18 mouse cellular contexts compared by ENCODE assay signal in genomic region chr10:99279067-99279880, GRCm38 (mm10). TPM values are rescaled to one million over a fixed set of nuclear protein-coding genes. Genes with fewer than 3 reads are reported as not detected.
A peak's percentile ranks its signal among the peaks of the same experiment; 100 is the strongest.
DNase-seq lines count a peak whose midpoint lies in the region; ATAC-seq and TF ChIP-seq lines count a peak whose summit lies in the region.
"Had no signal": no experiment of that assay in that cellular context is flagged by ENCODE, and none has a peak within 500 bp of the region (broad histone marks: within the 10 kb centered on the region; RNA-seq: fewer than 3 reads in every experiment).

No protein-coding gene starts in this region.

- TF ChIP-seq CTCF in stomach, postnatal 0 days (IDR thresholded peaks at IDR 0.05; ENCODE audit: low read depth): no peak

- no peaks in the 10 kb centered on the region for H3K36me3 ChIP-seq in stomach, embryonic 14.5 days (ENCODE audit: control insufficient read depth, insufficient read depth, low read length)
- no peaks in the 10 kb centered on the region for H3K36me3 ChIP-seq in stomach, postnatal 0 days (ENCODE audit: control insufficient read depth, insufficient read depth, low read length)
- H3K36me3 ChIP-seq in lung, embryonic 16.5 days (ENCODE audit: control insufficient read depth, insufficient read depth, low read length): no peaks in the 10 kb centered on the region
- no peaks in the 10 kb centered on the region for H3K36me3 ChIP-seq in stomach, embryonic 15.5 days
- no peaks in the 10 kb centered on the region for H3K36me3 ChIP-seq in forebrain, embryonic 10.5 days (replicated peaks)

- H3K9me3 ChIP-seq in stomach, embryonic 14.5 days (ENCODE audit: control insufficient read depth, low read depth, low read length): no peaks in the 10 kb centered on the region
- H3K9me3 ChIP-seq in stomach, postnatal 0 days (ENCODE audit: control insufficient read depth, low read length): no peaks in the 10 kb centered on the region
- H3K9me3 ChIP-seq in lung, embryonic 16.5 days (ENCODE audit: control insufficient read depth, low read length): no peaks in the 10 kb centered on the region
- no peaks in the 10 kb centered on the region for H3K9me3 ChIP-seq in stomach, embryonic 15.5 days
- H3K9me3 ChIP-seq in forebrain, embryonic 10.5 days: no peaks in the 10 kb centered on the region; the same call in 1 of the 2 replicates
- H3K9me3 ChIP-seq: forebrain, embryonic 13.5 days had no signal

- DNase-seq in heart, adult 11 months: peak; percentile 72
- no peak for DNase-seq in heart, postnatal 36 days
- no peak for DNase-seq in stomach, postnatal 0 days (ENCODE audit: low spot score)
- DNase-seq in forebrain, embryonic 10.5 days (ENCODE audit: extremely low spot score, low spot score): no peak
- no peak for DNase-seq in gastrocnemius, postnatal 25 days
- DNase-seq: cerebellum, adult 18-20 months; cerebellum, postnatal 36 days; heart, adult 18-20 months; kidney, adult 8-10 months; kidney, postnatal 14 days; right cerebral cortex, postnatal 25 days; thymus, postnatal 25 days had no signal

- no peak overlapping the region for H3K27ac ChIP-seq in stomach, embryonic 14.5 days (ENCODE audit: low read length)
- no peak overlapping the region for H3K27ac ChIP-seq in stomach, postnatal 0 days (replicated peaks)
- no peak overlapping the region for H3K27ac ChIP-seq in lung, embryonic 16.5 days (ENCODE audit: low read length)
- H3K27ac ChIP-seq in stomach, embryonic 15.5 days: no peak overlapping the region
- H3K27ac ChIP-seq in forebrain, embryonic 10.5 days: no peak overlapping the region
- H3K27ac ChIP-seq: forebrain, embryonic 13.5 days; left cerebral cortex, adult 2 months; liver, embryonic 14.5 days had no signal

- H3K4me3 ChIP-seq in stomach, embryonic 14.5 days (ENCODE audit: low read depth, low read length): no peak overlapping the region
- no peak overlapping the region for H3K4me3 ChIP-seq in stomach, postnatal 0 days (ENCODE audit: low read depth, low read length)
- no peak overlapping the region for H3K4me3 ChIP-seq in lung, embryonic 16.5 days (ENCODE audit: low read length)
- no peak overlapping the region for H3K4me3 ChIP-seq in stomach, embryonic 15.5 days (replicated peaks)
- no peak overlapping the region for H3K4me3 ChIP-seq in forebrain, embryonic 10.5 days
- H3K4me3 ChIP-seq: forebrain, embryonic 13.5 days; left cerebral cortex, adult 2 months had no signal

- TF ChIP-seq EP300 in stomach, postnatal 0 days (optimal IDR thresholded peaks at IDR 0.05): no peak

- ATAC-seq in stomach, embryonic 14.5 days (ENCODE audit: insufficient number of reproducible peaks, insufficient read depth, low FRiP score, low read depth): no peak
- ATAC-seq in stomach, postnatal 0 days (ENCODE audit: low FRiP score, low TSS enrichment): no peak
- peak; percentile 72 for ATAC-seq in lung, embryonic 16.5 days (ENCODE audit: low read depth)
- ATAC-seq in stomach, embryonic 15.5 days (ENCODE audit: insufficient read depth, low FRiP score, low read depth): no peak
- ATAC-seq: forebrain, embryonic 13.5 days had no signal

- 0 out of 2 replicates have a peak overlapping the region, but pooled peaks have one; percentile 2 for H3K4me2 ChIP-seq in stomach, embryonic 14.5 days (replicated peaks; ENCODE audit: low read depth, low read length)
- no peak overlapping the region for H3K4me2 ChIP-seq in stomach, postnatal 0 days (replicated peaks; ENCODE audit: low read depth)
- peak overlapping the region; percentile 21; the same call in 1 of the 2 replicates for H3K4me2 ChIP-seq in lung, embryonic 16.5 days (ENCODE audit: low read depth, low read length)
- H3K4me2 ChIP-seq in stomach, embryonic 15.5 days: 0 out of 2 replicates have a peak overlapping the region, but pooled peaks have one; percentile 16
- H3K4me2 ChIP-seq: forebrain, embryonic 13.5 days had no signal

- H3K9ac ChIP-seq in stomach, embryonic 14.5 days (replicated peaks; ENCODE audit: low read depth, low read length): no peak overlapping the region
- H3K9ac ChIP-seq in stomach, postnatal 0 days (ENCODE audit: low read length): no peak overlapping the region
- H3K9ac ChIP-seq in lung, embryonic 16.5 days (ENCODE audit: low read length): no peak overlapping the region
- H3K9ac ChIP-seq in stomach, embryonic 15.5 days: no peak overlapping the region
- H3K9ac ChIP-seq: forebrain, embryonic 13.5 days; liver, embryonic 14.5 days had no signal

- H3K4me1 ChIP-seq in stomach, embryonic 14.5 days (ENCODE audit: control insufficient read depth, insufficient read depth, low read length): no peaks in the 10 kb centered on the region
- H3K4me1 ChIP-seq in stomach, postnatal 0 days (replicated peaks; ENCODE audit: control insufficient read depth, insufficient read depth): no peaks in the 10 kb centered on the region
- peaks cover 4% of the 10 kb centered on the region; the same call in 1 of the 2 replicates for H3K4me1 ChIP-seq in lung, embryonic 16.5 days (replicated peaks; ENCODE audit: control insufficient read depth, insufficient read depth, low read length)
- H3K4me1 ChIP-seq in stomach, embryonic 15.5 days: no peaks in the 10 kb centered on the region
- H3K4me1 ChIP-seq in forebrain, embryonic 10.5 days: peaks cover 7% of the 10 kb centered on the region
- H3K4me1 ChIP-seq: forebrain, embryonic 13.5 days had no signal

- intact Hi-C loops in heart, postnatal 36 days (cut with DNase I): loop anchor here (5.0 kb wide), 1 partner anchor 48 kb away; no protein-coding TSS in a partner anchor

- no peaks in the 10 kb centered on the region for H3K27me3 ChIP-seq in stomach, embryonic 14.5 days (ENCODE audit: control insufficient read depth, insufficient read depth, low read length)
- H3K27me3 ChIP-seq in stomach, postnatal 0 days (ENCODE audit: control insufficient read depth, insufficient read depth, low read length): no peaks in the 10 kb centered on the region
- no peaks in the 10 kb centered on the region for H3K27me3 ChIP-seq in lung, embryonic 16.5 days (ENCODE audit: control insufficient read depth, insufficient read depth, low read depth, low read length)
- H3K27me3 ChIP-seq in stomach, embryonic 15.5 days (replicated peaks): no peaks in the 10 kb centered on the region
- H3K27me3 ChIP-seq in forebrain, embryonic 10.5 days (ENCODE audit: poor library complexity, severe bottlenecking): 0 out of 2 replicates have a peak, but pooled peaks cover under 1% of the 10 kb centered on the region
- H3K27me3 ChIP-seq: forebrain, embryonic 13.5 days had no signal

- WGBS in stomach, embryonic 14.5 days: 43% methylated on average over 22 of the region's 22 CpGs
- WGBS in stomach, postnatal 0 days: 43% methylated on average over 22 of the region's 22 CpGs
- WGBS in lung, embryonic 16.5 days: 34% methylated on average over 22 of the region's 22 CpGs
- 39% methylated on average over 22 of the region's 22 CpGs for WGBS in stomach, embryonic 15.5 days
- WGBS in forebrain, embryonic 10.5 days: 85% methylated on average over 22 of the region's 22 CpGs

RNA-seq across cellular contexts. Expression of gene Dusp6, which starts 16.2 kb away (rescaled TPM):
- total RNA-seq in heart, postnatal 36 days (2021): 10 to 100 TPM; 16.2 to 21.7 TPM
- 41.2 and 41.8 TPM in 2 replicates for polyA plus RNA-seq in stomach, embryonic 14.5 days (2014; fragmentation: Nextera tagmentation; extraction: Ambion mirVana)
- 17.4 and 18.7 TPM in 2 replicates for polyA plus RNA-seq in stomach, postnatal 0 days (2015; fragmentation: Nextera tagmentation; extraction: Ambion mirVana)
- 79.3 and 80.3 TPM in 2 replicates for polyA plus RNA-seq in lung, embryonic 16.5 days (2015; fragmentation: Nextera tagmentation; extraction: Ambion mirVana)
- polyA plus RNA-seq in stomach, embryonic 15.5 days (2015; fragmentation: Nextera tagmentation; extraction: Ambion mirVana): 35.3 and 36.3 TPM in 2 replicates
- 97.6 and 116 TPM in 2 replicates for polyA plus RNA-seq in forebrain, embryonic 10.5 days (2016; fragmentation: Nextera tagmentation; extraction: Ambion mirVana)
- 10 to 100 TPM; 17.9 to 21.9 TPM for total RNA-seq in gastrocnemius, postnatal 25 days (2021)
